Mouse (Mus musculus) brain, embryonic 14.5 days (tissue): ENCODE results near the gene Btrc.

Experiments used
- CTCF ChIP-seq: fragments of 200-500 bp; IDR thresholded peaks from 2 replicates; pipeline ENCODE4 v1.5.1; 2012; ENCODE audit warnings: inconsistent platforms, mild to moderate bottlenecking, moderate library complexity, borderline replicate concordance; ENCODE audit not compliant: insufficient read depth, insufficient read length; ENCODE audit errors: extremely low read depth
- POLR2A ChIP-seq: fragments of 200-500 bp; IDR thresholded peaks from 2 replicates; pipeline ENCODE4 v1.6.1; 2012; ENCODE audit warnings: mild to moderate bottlenecking, inconsistent platforms, borderline replicate concordance; ENCODE audit not compliant: poor library complexity, insufficient read depth, insufficient read length, severe bottlenecking; ENCODE audit errors: extremely low read depth

GRCm38 (mm10) chr19:45567367-45567766 lies 203.8 kb downstream of the Btrc start:
- TF ChIP-seq CTCF = no peak
- TF ChIP-seq POLR2A = no peak
